Mouse (Mus musculus) c-Kit-positive CD71-positive TER-119-negative erythroid progenitor cells, embryonic 14.5 days (primary cell): Measurements from ENCODE around the gene Sf3b1.
"Not testable (repeated sequence)": the region's sequence is repeated elsewhere in the genome, so short reads cannot be mapped to it uniquely, and the experiment has no call there.

Source experiments
- DNase-seq: peaks from one replicate; pipeline ENCODE4 v3.0.0-alpha.2; 2013; ENCODE audit warnings: low read depth

Sf3b1 gene

GRCm38 (mm10) chr1:55027966-55028365 is 685 bp upstream of the Sf3b1 start:
- DNase-seq = no peak

- no peak for DNase-seq
These were observed 633 bp downstream of the Sf3b1 start for GRCm38 (mm10) chr1:55026444-55027252.

- peak; percentile 54 for DNase-seq
These were observed 1.4 kb downstream of the Sf3b1 start for GRCm38 (mm10) chr1:55025656-55026430.

- DNase-seq = no peak
These were observed 5.4 kb downstream of the Sf3b1 start for GRCm38 (mm10) chr1:55021907-55022306.

GRCm38 (mm10) chr1:55012513-55012912 is 14.8 kb downstream of the Sf3b1 start:
- no peak for DNase-seq

GRCm38 (mm10) chr1:55008313-55008712 is 19.0 kb downstream of the Sf3b1 start:
- DNase-seq = not testable (repeated sequence)

GRCm38 (mm10) chr1:54993581-54993980 is 33.7 kb downstream of the Sf3b1 start:
- no peak for DNase-seq

- no peak for DNase-seq
These were observed 41.0 kb downstream of the Sf3b1 start for GRCm38 (mm10) chr1:54986248-54986647.

GRCm38 (mm10) chr1:54985831-54986230 is 41.5 kb downstream of the Sf3b1 start:
- peak; percentile 20 for DNase-seq

- no peak for DNase-seq
These were observed 43.1 kb downstream of the Sf3b1 start for GRCm38 (mm10) chr1:54984154-54984553.

- DNase-seq = no peak
These were observed 43.9 kb downstream of the Sf3b1 start for GRCm38 (mm10) chr1:54983339-54983738.

GRCm38 (mm10) chr1:54982636-54983035 is 44.6 kb downstream of the Sf3b1 start:
- DNase-seq = no peak

- DNase-seq = no peak
These were observed 47.9 kb downstream of the Sf3b1 start for GRCm38 (mm10) chr1:54979226-54979984.

- DNase-seq = no peak
These were observed 55.4 kb downstream of the Sf3b1 start for GRCm38 (mm10) chr1:54971687-54972404.

GRCm38 (mm10) chr1:54966858-54967257 is 60.4 kb downstream of the Sf3b1 start:
- DNase-seq = no peak

GRCm38 (mm10) chr1:54965159-54965995 is 61.9 kb downstream of the Sf3b1 start:
- no peak for DNase-seq

GRCm38 (mm10) chr1:54961724-54962123 is 65.6 kb downstream of the Sf3b1 start:
- no peak for DNase-seq

GRCm38 (mm10) chr1:54960613-54961165 is 66.6 kb downstream of the Sf3b1 start:
- DNase-seq = no peak

- DNase-seq = no peak
These were observed 68.8 kb downstream of the Sf3b1 start for GRCm38 (mm10) chr1:54958525-54958924.

GRCm38 (mm10) chr1:54956995-54957394 is 70.3 kb downstream of the Sf3b1 start:
- not testable (repeated sequence) for DNase-seq

- DNase-seq = no peak
These were observed 72.4 kb downstream of the Sf3b1 start for GRCm38 (mm10) chr1:54954856-54955255.
